8 mouse cellular contexts compared by ENCODE assay signal in the genomic region with DNA sequence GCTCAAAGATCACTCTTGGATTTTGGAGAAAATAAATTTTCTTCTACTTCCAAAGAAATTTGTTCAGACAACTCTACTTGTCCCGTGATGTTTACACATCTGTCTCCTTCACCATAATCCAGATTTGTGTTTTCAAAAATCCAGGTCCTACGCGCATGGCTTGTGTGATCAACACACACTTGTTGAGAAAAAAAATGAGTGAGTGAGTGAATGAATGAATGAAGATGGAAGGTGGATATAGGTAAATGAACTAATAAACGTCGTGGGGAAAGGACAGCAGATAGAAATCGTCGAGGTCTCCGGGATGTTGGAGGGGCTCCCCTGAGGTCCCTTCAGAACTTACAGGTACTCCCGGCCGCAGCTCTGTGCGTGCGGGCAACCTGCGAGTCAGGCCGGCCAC. TPM values are rescaled to one million over a fixed set of nuclear protein-coding genes. Genes with fewer than 3 reads are reported as not detected.
DNase-seq lines count a peak whose midpoint lies in the region; ATAC-seq and TF ChIP-seq lines count a peak whose summit lies in the region.

No protein-coding gene starts in this region.

- in situ Hi-C loops in ES-E14 (cut with MboI; ENCODE audit: low sequenced_read_pairs in 2 of 2, unreplicated experiment in 2 of 2) = no loop called here

- no peak for ATAC-seq in heart, embryonic 14.5 days (ENCODE audit: insufficient number of reproducible peaks, insufficient read depth, low FRiP score, low read depth)
- peak; percentile 2; the same call in 1 of the 2 replicates for ATAC-seq in megakaryocyte-erythroid progenitor cell, adult 5-6 weeks (replicated peaks; ENCODE audit: low FRiP score, low TSS enrichment, poor library complexity, severe bottlenecking)

- DNase-seq in heart, postnatal 25 days (ENCODE audit: low spot score) = no peak
- no peak for DNase-seq in ES-E14 (ENCODE audit: low read depth, low spot score)
- no peak for DNase-seq in hindbrain, embryonic 10.5 days (ENCODE audit: low spot score)
- no peak for DNase-seq in natural killer cell, adult 2 months (ENCODE audit: low spot score in 2 of 2)
- DNase-seq in left cerebral cortex, adult 9 months (ENCODE audit: low spot score in 2 of 2) = no peak
- DNase-seq in left cerebral cortex, postnatal 14 days (ENCODE audit: low spot score in 2 of 2) = no peak

- peak overlapping the region; percentile 98 to 99 for H3K27ac ChIP-seq in heart, embryonic 14.5 days (replicated peaks in 1 of 2; ENCODE audit: control insufficient read depth in 1 of 2, insufficient read depth in 1 of 2, low read depth in 2 of 2, low read length in 2 of 2)
- peak overlapping the region; percentile 96 for H3K27ac ChIP-seq in ES-E14 (ENCODE audit: insufficient read depth, low read depth, low read length, poor library complexity, severe bottlenecking)
- H3K27ac ChIP-seq in hindbrain, embryonic 10.5 days = peak overlapping the region; percentile 97

- 0% methylated on average over 14 of the region's 14 CpGs for WGBS in heart, embryonic 14.5 days
- WGBS in hindbrain, embryonic 10.5 days = 2% methylated on average over 14 of the region's 14 CpGs

- peak overlapping the region; percentile 71 for H3K4me2 ChIP-seq in heart, embryonic 14.5 days (ENCODE audit: low read length)

- peaks cover 11 to 34% of the 10 kb centered on the region in 2 experiments; a peak in 3 of 4 replicates for H3K4me1 ChIP-seq in heart, embryonic 14.5 days (ENCODE audit: control insufficient read depth in 2 of 2, insufficient read depth in 2 of 2, low read length in 2 of 2)
- peaks cover 3 to 7% of the 10 kb centered on the region in 2 experiments for H3K4me1 ChIP-seq in ES-E14 (ENCODE audit: control insufficient read depth in 2 of 2, insufficient read depth in 2 of 2, low read length in 2 of 2, poor library complexity in 1 of 2)
- peaks cover 47% of the 10 kb centered on the region for H3K4me1 ChIP-seq in hindbrain, embryonic 10.5 days (replicated peaks)

- H3K27me3 ChIP-seq in heart, embryonic 14.5 days (ENCODE audit: control insufficient read depth, insufficient read depth, low read length) = no peaks in the 10 kb centered on the region
- no peaks in the 10 kb centered on the region for H3K27me3 ChIP-seq in hindbrain, embryonic 10.5 days (ENCODE audit: insufficient read depth, poor library complexity, severe bottlenecking)

- intact Hi-C loops in heart, postnatal 25 days (cut with DNase I) = loop anchor here (5.0 kb wide), 1 partner anchor 249 kb away; no protein-coding TSS in a partner anchor
- intact Hi-C loops in left cerebral cortex, postnatal 14 days (cut with DNase I) = loop anchor here (5.0 kb wide), 1 partner anchor 249 kb away; no protein-coding TSS in a partner anchor

- no peaks in the 10 kb centered on the region for H3K9me3 ChIP-seq in heart, embryonic 14.5 days (ENCODE audit: control insufficient read depth, low read length)
- no peaks in the 10 kb centered on the region for H3K9me3 ChIP-seq in ES-E14 (ENCODE audit: control insufficient read depth, insufficient read depth, low read depth, low read length)
- H3K9me3 ChIP-seq in hindbrain, embryonic 10.5 days = no peaks in the 10 kb centered on the region

- peak overlapping the region; percentile 85 for H3K9ac ChIP-seq in heart, embryonic 14.5 days (ENCODE audit: low read length)
- H3K9ac ChIP-seq in ES-E14 (ENCODE audit: insufficient read depth, low read depth, low read length, poor library complexity, severe bottlenecking) = peak overlapping the region; percentile 92

- peaks cover 22% of the 10 kb centered on the region for H3K36me3 ChIP-seq in heart, embryonic 14.5 days (ENCODE audit: control insufficient read depth, insufficient read depth, low read length)
- peaks cover 20% of the 10 kb centered on the region for H3K36me3 ChIP-seq in ES-E14 (ENCODE audit: control insufficient read depth, insufficient read depth, low read length, poor library complexity, severe bottlenecking)
- peaks cover 36% of the 10 kb centered on the region for H3K36me3 ChIP-seq in hindbrain, embryonic 10.5 days

- peak overlapping the region; percentile 72 to 81 for H3K4me3 ChIP-seq in heart, embryonic 14.5 days (ENCODE audit: control insufficient read depth in 1 of 2, insufficient read depth in 1 of 2, low read depth in 1 of 2, low read length in 2 of 2)
- peak overlapping the region; percentile 91 to 99 for H3K4me3 ChIP-seq in ES-E14 (ENCODE audit: insufficient read depth in 1 of 2, low read depth in 1 of 2, low read length in 2 of 2, poor library complexity in 1 of 2, severe bottlenecking in 1 of 2)
- peak overlapping the region; percentile 94 for H3K4me3 ChIP-seq in hindbrain, embryonic 10.5 days

TF ChIP-seq in ES-E14, 5 proteins besides CTCF, POLR2A, EP300 and RAD21:
- TF ChIP-seq MAFK (IDR thresholded peaks at IDR 0.05; ENCODE audit: insufficient read depth, low read depth, low read length) (no peak), ZNF384 (IDR thresholded peaks at IDR 0.05; ENCODE audit: low read depth, low read length) (no peak), CHD2 (IDR thresholded peaks at IDR 0.05; ENCODE audit: low read depth, low read length) (no peak), HCFC1 (IDR thresholded peaks at IDR 0.05; ENCODE audit: borderline replicate concordance, insufficient read depth, low read length) (no peak), ZC3H11A (IDR thresholded peaks at IDR 0.05; ENCODE audit: borderline replicate concordance, low read depth, low read length) (no peak)

RNA-seq across cellular contexts. Expression of gene Ppil1, which starts 0.6 kb away (rescaled TPM):
- 98.2 and 106 TPM in 2 replicates for polyA plus RNA-seq in heart, embryonic 14.5 days (2014; fragmentation: Nextera tagmentation; extraction: Ambion mirVana)
- 10 to 100 TPM; 29.0 to 29.6 TPM for total RNA-seq in heart, postnatal 25 days (2021)
- 134 and 157 TPM in 2 replicates for total RNA-seq in ES-E14 (2012; rRNA removed)
- polyA plus RNA-seq in hindbrain, embryonic 10.5 days (2016; fragmentation: Nextera tagmentation; extraction: Ambion mirVana) = 173 and 211 TPM in 2 replicates
- total RNA-seq in megakaryocyte-erythroid progenitor cell, adult 5-6 weeks (2014; fragmentation: Nextera tagmentation) = 80.9 and 99.0 TPM in 2 replicates
- total RNA-seq in megakaryocyte-erythroid progenitor cell, adult 5-6 weeks (2017) = 82.9 and 105 TPM in 2 replicates
- total RNA-seq in left cerebral cortex, postnatal 14 days (2021) = 10 to 100 TPM; 17.8 to 17.9 TPM

RNA-seq across cellular contexts. Expression of gene BC004004, which starts 5.2 kb away (rescaled TPM):
- 106 and 112 TPM in 2 replicates for polyA plus RNA-seq in heart, embryonic 14.5 days (2014; fragmentation: Nextera tagmentation; extraction: Ambion mirVana)
- total RNA-seq in heart, postnatal 25 days (2021) = 100 to 1,000 TPM; 192 to 222 TPM
- total RNA-seq in ES-E14 (2012; rRNA removed) = 50.9 and 54.5 TPM in 2 replicates
- 58.7 and 68.6 TPM in 2 replicates for polyA plus RNA-seq in hindbrain, embryonic 10.5 days (2016; fragmentation: Nextera tagmentation; extraction: Ambion mirVana)
- total RNA-seq in megakaryocyte-erythroid progenitor cell, adult 5-6 weeks (2014; fragmentation: Nextera tagmentation) = 81.8 and 82.3 TPM in 2 replicates
- 60.4 and 66.0 TPM in 2 replicates for total RNA-seq in megakaryocyte-erythroid progenitor cell, adult 5-6 weeks (2017)
- total RNA-seq in left cerebral cortex, postnatal 14 days (2021) = 100 to 1,000 TPM in 1 of 2 experiments, 10 to 100 TPM in 1; 87.5 to 103 TPM

RNA-seq across cellular contexts. Expression of gene Cpne5, which starts 25.4 kb away (rescaled TPM):
- polyA plus RNA-seq in heart, embryonic 14.5 days (2014; fragmentation: Nextera tagmentation; extraction: Ambion mirVana) = 21.4 and 28.8 TPM in 2 replicates
- total RNA-seq in heart, postnatal 25 days (2021) = 1 to 10 TPM; 5.1 to 5.6 TPM
- total RNA-seq in ES-E14 (2012; rRNA removed) = 5.1 and 5.8 TPM in 2 replicates
- 3.0 and 5.6 TPM in 2 replicates for polyA plus RNA-seq in hindbrain, embryonic 10.5 days (2016; fragmentation: Nextera tagmentation; extraction: Ambion mirVana)
- 0.17 TPM in 1 of 2 replicates, not detected in the other for total RNA-seq in megakaryocyte-erythroid progenitor cell, adult 5-6 weeks (2014; fragmentation: Nextera tagmentation)
- total RNA-seq in megakaryocyte-erythroid progenitor cell, adult 5-6 weeks (2017) = 0.38 TPM in 1 of 2 replicates, not detected in the other
- 10 to 100 TPM; 82.0 to 86.5 TPM for total RNA-seq in left cerebral cortex, postnatal 14 days (2021)

RNA-seq across cellular contexts. Expression of gene Pi16, which starts 54.1 kb away (rescaled TPM):
- 0.77 and 1.1 TPM in 2 replicates for polyA plus RNA-seq in heart, embryonic 14.5 days (2014; fragmentation: Nextera tagmentation; extraction: Ambion mirVana)
- 10 to 100 TPM; 32.6 to 45.8 TPM for total RNA-seq in heart, postnatal 25 days (2021)
- 0.37 and 0.71 TPM in 2 replicates for total RNA-seq in ES-E14 (2012; rRNA removed)
- 0.71 and 1.1 TPM in 2 replicates for polyA plus RNA-seq in hindbrain, embryonic 10.5 days (2016; fragmentation: Nextera tagmentation; extraction: Ambion mirVana)
- 0.32 TPM in 1 of 2 replicates, not detected in the other for total RNA-seq in megakaryocyte-erythroid progenitor cell, adult 5-6 weeks (2014; fragmentation: Nextera tagmentation)
- not detected in 2 replicates for total RNA-seq in megakaryocyte-erythroid progenitor cell, adult 5-6 weeks (2017)
- 1 to 10 TPM; 1.3 to 1.9 TPM for total RNA-seq in left cerebral cortex, postnatal 14 days (2021)

Comparison
In these comparisons a context has a peak if more than half of its experiments do, and no peak if none do; other contexts are left out.
1. RNA of gene Cpne5, which starts 25.4 kb away (total RNA-seq): 82.0 to 86.5 TPM in left cerebral cortex, postnatal 14 days; 5.1 to 5.6 TPM in heart, postnatal 25 days, 5.1 to 5.8 TPM in ES-E14 and 0.17 to 0.38 TPM in megakaryocyte-erythroid progenitor cell, adult 5-6 weeks; every median in the first group is over 10 times any median in the second.
2. Peak in every context shown above with its lines, with median percentiles within 50 percentile points of each other: H3K27ac ChIP-seq and H3K4me3 ChIP-seq.